Mouse (Mus musculus) forebrain, embryonic 11.5 days (tissue): Measurements from ENCODE around the gene Pgpep1l. TPM values are rescaled to one million over a fixed set of nuclear protein-coding genes. Genes with fewer than 3 reads are reported as not detected.

Experiments
- ATAC-seq: fragments of 200-750 bp; cut with Nextera tagmentation; replicated peaks from 2 replicates; pipeline ENCODE4 v1.8.0; 2017; ENCODE audit warnings: moderate TSS enrichment; ENCODE audit not compliant: low FRiP score
- DNase-seq: peaks from one replicate; pipeline ENCODE4 v3.0.0-alpha.2; 2017; ENCODE audit warnings: low spot score
- H3K27ac ChIP-seq: fragments of 300-500 bp; sonication (generic); 2 replicates; pipeline ENCODE4 v1.5.1; 2014; ENCODE audit warnings: low read depth, low read length
- H3K27me3 ChIP-seq: fragments of 300-500 bp; sonication (generic); 2 replicates; pipeline ENCODE4 v1.6.1; 2014; ENCODE audit warnings: mild to moderate bottlenecking, low read length, mixed read lengths; ENCODE audit not compliant: control insufficient read depth, insufficient read depth
- H3K36me3 ChIP-seq: fragments of 300-500 bp; sonication (generic); 2 replicates; pipeline ENCODE4 v1.6.1; 2014; ENCODE audit warnings: mild to moderate bottlenecking, low read length, moderate library complexity, mixed read lengths; ENCODE audit not compliant: control insufficient read depth, insufficient read depth
- H3K4me1 ChIP-seq: fragments of 300-500 bp; sonication (generic); replicated peaks from 2 replicates; pipeline ENCODE4 v1.6.1; 2014; ENCODE audit warnings: low read length, mixed read lengths; ENCODE audit not compliant: control insufficient read depth, insufficient read depth
- H3K4me2 ChIP-seq: fragments of 300-500 bp; sonication (generic); 2 replicates; pipeline ENCODE4 v1.6.1; 2014; ENCODE audit warnings: low read depth, mild to moderate bottlenecking, low read length, moderate library complexity, mixed read lengths; ENCODE audit not compliant: severe bottlenecking
- H3K4me3 ChIP-seq: fragments of 300-500 bp; sonication (generic); 2 replicates; pipeline ENCODE4 v1.5.1; 2014; ENCODE audit warnings: low read depth, low read length
- H3K9ac ChIP-seq: fragments of 300-500 bp; sonication (generic); 2 replicates; pipeline ENCODE4 v1.6.1; 2014; ENCODE audit warnings: low read length
- H3K9me3 ChIP-seq: fragments of 300-500 bp; sonication (generic); 2 replicates; pipeline ENCODE4 v1.6.1; 2016; ENCODE audit warnings: low read length, mixed read lengths; ENCODE audit not compliant: control insufficient read depth
- WGBS: fragments of 180-500 bp; shearing (Covaris S2); extraction: QIAGEN DNeasy Blood & Tissue Kit; methylation state at CpG from one replicate; pipeline ENCODE4 v1.1.7; 2014; 5-methylcytosine and 5-hydroxymethylcytosine counted together
- polyA plus RNA-seq: library from polyadenylated mRNA; unstranded; fragments of >200 nt; fragmentation: Nextera tagmentation; extraction: Ambion mirVana; gene quantifications from 2 replicates; pipeline ENCODE4 v1.2.1, GENCODE M21; 2014

The Pgpep1l gene
- polyA plus RNA-seq, 1 experiment from 2014 or later: not detected

DNA sequence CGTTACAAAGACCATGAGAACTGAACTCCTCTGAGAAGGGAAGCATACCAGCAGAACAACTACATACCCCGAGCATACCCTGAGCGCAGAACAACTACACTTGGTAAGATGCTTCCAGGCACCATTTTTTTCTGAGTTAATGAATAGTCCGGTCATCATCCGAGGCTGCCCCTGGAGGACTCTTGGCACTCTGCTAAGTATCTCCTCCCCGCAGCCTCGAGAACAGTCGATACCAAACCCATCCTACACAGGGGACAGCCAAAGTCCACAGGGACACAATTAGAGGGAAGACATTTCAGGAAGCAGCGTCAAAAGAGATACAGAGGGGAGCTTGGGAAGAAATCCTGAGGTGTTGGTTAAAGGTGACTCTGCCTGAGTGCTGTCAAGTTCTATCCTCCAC lies 22.8 kb downstream of the Pgpep1l start:
- no peaks in the 10 kb centered on the region for H3K27me3 ChIP-seq
- DNase-seq: no peak
- H3K36me3 ChIP-seq: no peaks in the 10 kb centered on the region
- no peak overlapping the region for H3K9ac ChIP-seq
- no peak for ATAC-seq
- H3K4me3 ChIP-seq: no peak overlapping the region
- no peaks in the 10 kb centered on the region for H3K9me3 ChIP-seq
- no peak overlapping the region for H3K27ac ChIP-seq
- no peak overlapping the region for H3K4me2 ChIP-seq
- no peaks in the 10 kb centered on the region for H3K4me1 ChIP-seq
- WGBS: 86% methylated on average over 9 of the region's 9 CpGs

DNA sequence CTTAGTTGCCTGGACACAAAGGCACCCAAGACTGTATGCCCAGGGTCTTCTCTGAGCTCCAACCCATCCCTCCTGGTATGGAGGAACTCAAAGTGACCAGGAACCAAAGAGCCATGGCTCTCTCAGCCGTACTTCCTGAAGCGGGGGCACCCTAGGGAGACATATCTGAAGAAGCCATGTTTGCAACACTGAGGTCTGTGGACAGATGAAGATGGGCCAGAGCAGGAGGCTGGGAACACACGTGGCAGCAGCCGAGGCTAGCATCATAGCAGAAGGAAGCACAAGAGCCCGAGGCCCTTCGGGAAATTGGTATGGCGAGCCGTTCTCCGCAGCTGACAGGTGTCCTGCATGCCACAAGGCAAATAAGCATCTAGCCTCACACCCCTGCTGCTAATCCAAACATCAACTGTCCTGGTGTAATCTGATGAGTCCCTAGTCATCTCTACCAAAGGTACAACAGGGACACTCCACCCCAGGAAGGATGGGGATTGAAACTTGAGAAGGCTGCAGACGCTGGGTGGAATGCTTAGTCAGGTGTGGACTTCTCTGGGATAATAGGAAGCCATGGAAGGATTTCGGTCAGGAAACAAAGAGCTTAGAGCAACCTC lies 24.7 kb downstream of the Pgpep1l start:
- no peaks in the 10 kb centered on the region for H3K27me3 ChIP-seq
- ATAC-seq (no peak), DNase-seq (no peak)
- H3K4me3 ChIP-seq: no peak overlapping the region
- H3K27ac ChIP-seq: no peak overlapping the region
- no peaks in the 10 kb centered on the region for H3K9me3 ChIP-seq
- no peaks in the 10 kb centered on the region for H3K36me3 ChIP-seq
- no peak overlapping the region for H3K4me2 ChIP-seq
- H3K9ac ChIP-seq: no peak overlapping the region
- no peaks in the 10 kb centered on the region for H3K4me1 ChIP-seq
- WGBS: 63% methylated on average over 11 of the region's 11 CpGs

DNA sequence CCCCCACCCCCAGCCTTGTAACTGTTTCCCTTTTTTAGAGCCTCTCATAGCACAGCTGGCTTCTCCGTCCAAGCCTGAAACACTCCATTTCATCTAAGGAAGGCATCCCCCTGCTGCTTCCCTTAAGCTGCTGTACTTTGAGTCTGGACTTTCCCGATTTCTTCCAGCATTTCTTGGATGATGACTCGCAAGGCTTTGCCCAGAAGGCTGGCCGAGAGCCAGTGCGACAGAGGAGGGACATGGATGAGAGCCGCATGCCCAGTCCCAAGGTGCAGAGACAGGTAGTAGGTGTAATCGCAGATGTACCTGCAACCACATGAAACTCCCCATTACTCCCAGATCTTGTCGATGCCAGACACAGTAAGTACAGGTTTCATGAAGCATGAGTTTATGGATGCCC lies 27.2 kb downstream of the Pgpep1l start:
- DNase-seq: no peak
- H3K4me3 ChIP-seq: no peak overlapping the region
- WGBS: 87% methylated on average over 8 of the region's 8 CpGs
- H3K27ac ChIP-seq: no peak overlapping the region
- H3K4me2 ChIP-seq: no peak overlapping the region
- no peaks in the 10 kb centered on the region for H3K27me3 ChIP-seq
- no peak for ATAC-seq
- no peaks in the 10 kb centered on the region for H3K36me3 ChIP-seq
- no peaks in the 10 kb centered on the region for H3K9me3 ChIP-seq
- H3K9ac ChIP-seq: no peak overlapping the region
- peaks cover 3% of the 10 kb centered on the region; the same call in 1 of the 2 replicates for H3K4me1 ChIP-seq

DNA sequence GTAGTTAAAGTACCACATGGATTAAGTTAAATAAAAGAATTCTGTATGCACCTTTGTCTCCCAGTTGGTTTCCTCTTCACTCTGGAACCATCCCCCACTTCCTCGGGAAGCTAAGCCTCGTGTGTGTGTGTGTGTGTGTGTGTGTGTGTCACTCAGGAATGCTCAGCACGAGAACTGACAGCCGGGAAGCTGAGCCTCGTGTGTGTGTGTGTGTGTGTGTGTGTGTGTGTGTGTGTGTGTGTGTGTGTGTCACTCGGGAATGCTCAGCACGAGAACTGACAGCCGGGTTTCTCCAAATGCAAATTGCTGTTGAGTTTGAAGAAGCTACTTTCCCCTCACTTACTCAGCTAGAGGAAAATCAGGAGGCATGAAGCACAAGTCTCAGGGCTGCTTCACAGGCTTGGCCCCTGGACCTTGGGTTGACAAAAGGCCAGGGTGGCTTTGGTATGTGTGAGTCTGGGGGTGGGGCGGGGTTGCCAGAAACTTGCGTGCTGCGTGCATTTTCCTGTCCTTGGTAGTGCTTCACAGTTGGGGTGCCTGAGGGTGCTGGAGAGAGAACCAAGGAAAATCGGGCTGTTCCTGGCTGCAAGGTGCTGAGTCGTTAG lies 30.3 kb downstream of the Pgpep1l start:
- ATAC-seq (0 out of 2 replicates have a peak, but pooled peaks have one; percentile 53), DNase-seq (peak; percentile 70)
- H3K27me3 ChIP-seq: no peaks in the 10 kb centered on the region
- no peak overlapping the region for H3K9ac ChIP-seq
- no peak overlapping the region for H3K4me3 ChIP-seq
- 31% methylated on average over 13 of the region's 13 CpGs for WGBS
- H3K4me1 ChIP-seq: peaks cover 3% of the 10 kb centered on the region; the same call in 1 of the 2 replicates
- H3K4me2 ChIP-seq: no peak overlapping the region
- H3K9me3 ChIP-seq: no peaks in the 10 kb centered on the region
- H3K27ac ChIP-seq: no peak overlapping the region
- no peaks in the 10 kb centered on the region; the same call in 1 of the 2 replicates for H3K36me3 ChIP-seq

DNA sequence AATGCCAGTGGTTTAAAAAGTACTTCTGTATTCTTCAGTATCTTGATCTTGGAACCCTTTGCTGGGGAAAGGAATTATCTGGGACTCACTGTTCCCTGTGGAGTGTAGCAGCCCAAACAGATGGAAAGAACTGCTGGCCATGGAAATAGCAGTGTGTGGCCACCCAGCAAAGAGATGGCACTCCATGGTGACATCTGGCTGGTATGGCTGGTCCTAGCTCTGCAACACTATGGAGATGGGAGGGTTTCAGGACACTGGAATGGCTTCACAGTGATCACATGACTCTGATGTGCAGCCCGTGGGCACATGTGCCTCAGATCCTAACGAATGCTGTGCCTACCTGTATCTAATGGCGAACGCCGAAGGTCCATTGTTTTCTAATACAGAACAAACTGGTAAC lies 31.5 kb downstream of the Pgpep1l start:
- Histone ChIP-seq H3K4me2 (no peak overlapping the region), H3K36me3 (no peaks in the 10 kb centered on the region; the same call in 1 of the 2 replicates), H3K27me3 (no peaks in the 10 kb centered on the region), H3K9ac (no peak overlapping the region), H3K4me1 (peaks cover 3% of the 10 kb centered on the region; the same call in 1 of the 2 replicates), H3K27ac (no peak overlapping the region), H3K4me3 (no peak overlapping the region), H3K9me3 (no peaks in the 10 kb centered on the region)
- WGBS: 82% methylated on average over 5 of the region's 5 CpGs
- DNase-seq (no peak), ATAC-seq (no peak)

DNA sequence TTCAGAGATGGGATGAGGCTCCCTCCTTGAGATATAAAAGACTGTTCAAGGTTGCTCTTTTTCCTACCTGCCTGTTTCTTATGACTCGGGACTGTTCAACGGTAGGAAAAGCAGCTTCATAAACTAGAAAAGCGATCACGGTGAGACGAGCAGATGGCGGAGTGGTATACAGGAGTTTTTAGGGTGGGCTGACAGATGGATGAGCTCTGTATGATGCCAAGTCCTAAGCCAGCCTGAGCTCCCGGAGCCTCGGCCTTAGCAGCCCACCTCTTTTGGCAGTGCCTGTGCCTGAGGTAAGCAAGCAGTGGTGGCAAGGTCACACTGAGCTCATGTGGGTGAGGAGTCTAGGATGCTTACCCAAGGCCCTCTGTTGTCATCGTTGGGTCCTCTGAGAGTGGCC lies 33.2 kb downstream of the Pgpep1l start:
- 94% methylated on average over 9 of the region's 9 CpGs for WGBS
- Histone ChIP-seq H3K4me1 (peaks cover 3% of the 10 kb centered on the region; the same call in 1 of the 2 replicates), H3K36me3 (no peaks in the 10 kb centered on the region; the same call in 1 of the 2 replicates), H3K4me2 (no peak overlapping the region), H3K9ac (no peak overlapping the region), H3K9me3 (no peaks in the 10 kb centered on the region), H3K4me3 (no peak overlapping the region), H3K27me3 (no peaks in the 10 kb centered on the region), H3K27ac (no peak overlapping the region)
- DNase-seq (no peak), ATAC-seq (no peak)

DNA sequence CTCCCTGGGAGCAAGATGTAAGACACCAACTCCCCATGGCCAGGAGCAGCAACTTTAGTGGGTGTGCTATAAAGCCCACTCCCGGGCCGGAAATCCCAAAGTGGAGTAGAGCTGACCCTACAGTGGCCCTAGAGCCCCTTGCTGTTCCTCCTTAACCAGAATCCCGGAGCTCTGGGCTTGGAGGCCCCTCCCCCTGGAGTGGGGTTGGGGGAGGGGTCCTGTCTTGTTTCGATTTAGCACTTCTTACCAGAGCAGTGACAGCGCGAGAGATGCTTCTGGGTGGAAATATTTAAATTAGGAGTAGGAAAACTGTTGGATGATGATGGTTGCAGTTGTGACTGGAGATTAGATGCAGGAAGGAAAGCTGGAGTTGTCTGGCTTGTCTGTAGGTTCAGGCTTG lies 35.5 kb downstream of the Pgpep1l start:
- DNase-seq: no peak
- H3K4me1 ChIP-seq: 0 out of 2 replicates have a peak, but pooled peaks cover 3% of the 10 kb centered on the region
- 42% methylated on average over 6 of the region's 6 CpGs for WGBS

DNA sequence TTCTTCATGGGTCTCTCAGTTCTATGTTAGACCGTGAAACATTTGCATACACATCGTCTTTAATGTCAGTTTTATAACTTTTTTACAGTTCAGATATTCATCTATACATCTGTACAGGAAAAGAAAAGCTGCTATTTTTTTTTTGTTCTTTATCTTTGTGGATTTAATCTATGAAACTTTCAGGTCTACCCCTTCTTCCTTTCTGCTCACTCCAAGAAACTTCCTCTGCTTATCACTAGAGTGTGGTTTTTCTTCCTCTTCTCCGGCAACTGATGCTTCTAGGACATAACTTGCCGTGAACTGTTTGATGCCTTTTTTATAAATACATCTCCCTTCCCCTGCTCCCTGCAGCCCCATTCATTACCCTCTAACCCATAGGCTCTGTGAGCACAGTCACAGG lies 36.4 kb downstream of the Pgpep1l start:
- H3K4me3 ChIP-seq: no peak overlapping the region
- H3K36me3 ChIP-seq: no peaks in the 10 kb centered on the region; the same call in 1 of the 2 replicates
- no peaks in the 10 kb centered on the region for H3K27me3 ChIP-seq
- H3K9me3 ChIP-seq: no peaks in the 10 kb centered on the region
- DNase-seq (no peak), ATAC-seq (no peak)
- H3K9ac ChIP-seq: no peak overlapping the region
- H3K4me1 ChIP-seq: no peaks in the 10 kb centered on the region
- no peak overlapping the region for H3K4me2 ChIP-seq
- 92% methylated on average over 4 of the region's 4 CpGs for WGBS
- H3K27ac ChIP-seq: no peak overlapping the region

More for the DNA sequence above, 35.5 kb downstream of the Pgpep1l start:
- Histone ChIP-seq H3K4me3 (no peak overlapping the region), H3K9me3 (no peaks in the 10 kb centered on the region), H3K27ac (no peak overlapping the region), H3K9ac (no peak overlapping the region), H3K27me3 (no peaks in the 10 kb centered on the region), H3K36me3 (no peaks in the 10 kb centered on the region; the same call in 1 of the 2 replicates), H3K4me2 (no peak overlapping the region)
- ATAC-seq: no peak; the same call in 1 of the 2 replicates

DNA sequence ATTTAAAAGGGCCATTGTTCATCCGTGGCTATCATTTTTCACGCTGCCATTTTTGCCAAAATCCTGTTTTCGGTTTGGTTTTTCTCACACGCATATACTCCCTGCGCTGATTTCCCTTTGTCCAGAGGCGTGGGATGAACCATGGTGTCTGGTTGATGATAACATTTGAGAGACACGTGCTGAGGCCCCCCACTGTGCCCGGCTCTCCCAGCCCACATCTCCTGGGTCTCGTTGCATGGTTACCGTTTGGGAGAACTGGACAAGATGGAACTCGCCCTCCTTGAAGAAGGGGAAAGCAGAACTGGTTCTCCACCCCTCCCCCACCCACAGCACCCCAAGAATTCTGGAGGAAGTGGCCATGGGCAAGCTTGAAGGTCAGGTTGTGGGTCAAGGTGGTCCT lies 37.0 kb downstream of the Pgpep1l start:
- 83% methylated on average over 11 of the region's 11 CpGs for WGBS
- no peak overlapping the region for H3K4me2 ChIP-seq
- no peaks in the 10 kb centered on the region for H3K27me3 ChIP-seq
- no peak overlapping the region for H3K4me3 ChIP-seq
- no peaks in the 10 kb centered on the region for H3K4me1 ChIP-seq
- no peak overlapping the region for H3K27ac ChIP-seq
- no peaks in the 10 kb centered on the region; the same call in 1 of the 2 replicates for H3K36me3 ChIP-seq
- DNase-seq (no peak), ATAC-seq (no peak)
- H3K9ac ChIP-seq: no peak overlapping the region
- no peaks in the 10 kb centered on the region for H3K9me3 ChIP-seq
